Mouse (Mus musculus) heart, postnatal 0 days (tissue): ENCODE data around the gene Slc25a12.

ENCODE experiments used
- CTCF ChIP-seq: IDR thresholded peaks from 2 replicates; pipeline ENCODE4 v1.5.1; 2016; ENCODE audit warnings: antibody characterized with exemption, control low read depth, low read depth
- EP300 ChIP-seq: IDR thresholded peaks from 2 replicates; pipeline ENCODE4 v1.6.1; 2016; ENCODE audit warnings: antibody characterized with exemption, low read depth

DNA sequence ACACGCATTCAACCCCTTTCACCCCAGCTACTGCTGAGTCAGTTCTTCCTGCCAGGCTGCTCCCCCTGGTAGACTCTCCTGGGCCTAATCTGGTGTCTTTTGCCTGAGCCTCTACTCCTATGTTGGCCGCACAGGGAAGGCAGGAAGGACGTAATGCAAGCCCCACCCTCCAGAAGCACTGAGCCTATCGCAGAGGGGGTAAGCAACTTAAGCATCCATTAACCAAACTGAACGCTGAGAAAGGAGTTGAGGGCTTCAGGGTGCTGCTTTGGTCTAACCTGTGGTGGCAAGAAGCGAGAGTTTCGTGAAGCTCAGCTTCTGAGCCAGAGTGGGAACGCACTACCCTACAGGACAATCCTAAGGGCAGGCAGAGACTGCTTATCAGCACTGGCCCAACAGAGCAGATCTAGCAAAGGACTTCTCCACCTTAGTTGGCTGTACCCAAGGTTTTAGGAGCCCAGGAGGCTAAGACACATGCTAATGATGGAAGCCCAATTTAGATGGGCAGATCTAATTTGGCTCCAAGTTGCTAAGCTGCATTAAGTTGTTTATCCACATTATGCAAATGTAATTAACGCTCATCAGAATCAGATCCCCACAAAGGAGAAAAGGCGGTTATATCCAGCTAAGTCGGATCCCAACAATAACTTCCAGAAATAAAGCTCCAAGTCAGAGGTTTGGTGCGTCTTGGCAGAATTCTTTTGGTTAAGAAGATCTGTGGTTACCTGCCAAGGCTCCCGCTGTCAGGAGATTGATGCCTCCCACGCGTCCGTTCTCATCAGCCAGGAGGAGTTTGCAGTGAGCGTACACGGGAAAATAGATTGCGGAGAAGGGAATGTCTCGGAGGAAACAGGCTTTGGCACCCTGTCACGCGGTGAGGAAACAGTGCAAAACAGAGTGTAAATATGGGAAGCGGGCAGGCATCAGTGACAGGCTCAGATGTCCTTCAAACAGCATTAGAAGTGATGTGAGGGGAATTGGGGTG lies 88.5 kb downstream of the Slc25a12 start:
- TF ChIP-seq EP300: no peak
- TF ChIP-seq CTCF: no peak
